Mouse (Mus musculus): Measurements from ENCODE around the gene Syn3.

GRCm38 (mm10) chr10:86176411-86176810 is 322.3 kb downstream of the Syn3 start:
- no peak for TF ChIP-seq CTCF (IDR thresholded peaks at IDR 0.05; ENCODE audit: low read depth)
- TF ChIP-seq EP300 (optimal IDR thresholded peaks at IDR 0.05), result no peak
